Mouse (Mus musculus) layer of hippocampus, postnatal 10 days (tissue): ENCODE data around the gene Phactr3. TPM values are rescaled to one million over a fixed set of nuclear protein-coding genes. Genes with fewer than 3 reads are reported as not detected.

Experiments used
- DNase-seq, 2 experiments: peaks; one replicate each; pipeline ENCODE4 v3.0.0; 2021; ENCODE audit warnings: low spot score in 2 of 2
- total RNA-seq, 2 experiments: library from RNA; stranded (reverse); gene quantifications; 2 replicates each; pipeline ENCODE4 v1.2.3; 2021

Phactr3 gene
- total RNA-seq, 2 experiments from 2014 or later: 113 to 115 TPM

DNA sequence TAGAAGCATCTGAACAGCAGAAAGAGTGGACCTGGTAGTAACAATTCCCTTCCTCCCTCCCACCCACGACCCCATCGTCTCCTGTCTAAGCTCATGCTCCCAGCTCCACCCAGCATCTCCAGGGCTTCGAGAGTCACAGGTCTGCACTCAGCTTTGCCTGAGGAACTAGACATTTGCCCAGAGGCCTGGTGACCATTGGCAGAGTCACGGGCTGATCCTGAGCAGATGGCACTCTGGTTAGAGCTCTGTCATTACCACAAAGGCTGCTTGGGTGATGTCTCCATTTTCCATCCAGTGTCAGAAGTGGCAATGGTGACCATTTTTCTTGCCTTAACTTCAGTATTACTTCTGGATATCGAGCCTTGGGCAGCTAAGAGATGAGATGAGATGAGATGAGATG, 127.1 kb downstream of the Phactr3 start:
- DNase-seq: no peak

DNA sequence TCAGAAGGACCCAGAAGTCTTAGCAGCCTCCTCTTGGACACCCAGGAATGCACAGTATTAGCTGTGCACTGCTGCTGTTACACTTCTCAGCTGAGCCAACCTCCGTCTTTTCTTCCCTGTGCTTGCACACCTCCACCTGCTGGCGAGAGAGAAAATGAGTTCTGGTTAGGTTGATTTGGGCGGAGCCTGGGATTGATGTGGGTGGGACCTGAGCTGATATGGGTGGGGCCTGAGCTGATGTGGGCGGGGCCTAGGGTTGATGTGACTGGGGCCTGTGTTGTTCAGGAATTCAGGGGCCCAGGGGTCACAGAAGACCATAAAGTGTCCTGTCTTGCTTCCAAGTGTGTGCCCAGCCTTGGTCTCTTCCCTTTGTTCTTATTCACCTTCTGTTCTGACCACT, 128.0 kb downstream of the Phactr3 start:
- peak in 1 of 2 experiments; percentile 44 for DNase-seq

DNA sequence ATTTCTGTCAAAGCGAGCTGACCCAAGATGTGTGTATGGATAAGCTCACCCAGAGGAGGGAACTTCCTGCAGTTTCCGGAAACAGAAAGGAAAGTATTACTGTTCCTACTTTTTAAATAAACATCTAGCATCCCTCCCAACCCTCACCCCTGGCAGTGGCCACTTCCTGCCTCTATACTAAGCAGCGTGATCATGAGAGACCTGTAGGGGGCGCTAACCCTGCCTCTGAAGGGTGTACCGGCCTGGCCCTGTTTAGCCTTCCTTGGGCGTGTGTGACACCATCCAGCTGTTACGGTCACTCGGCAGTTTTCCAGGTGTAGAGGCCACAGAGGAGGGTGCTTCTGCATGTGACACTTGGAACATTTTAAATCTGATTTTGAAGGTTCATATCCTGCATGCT, 128.5 kb downstream of the Phactr3 start:
- DNase-seq: no peak

DNA sequence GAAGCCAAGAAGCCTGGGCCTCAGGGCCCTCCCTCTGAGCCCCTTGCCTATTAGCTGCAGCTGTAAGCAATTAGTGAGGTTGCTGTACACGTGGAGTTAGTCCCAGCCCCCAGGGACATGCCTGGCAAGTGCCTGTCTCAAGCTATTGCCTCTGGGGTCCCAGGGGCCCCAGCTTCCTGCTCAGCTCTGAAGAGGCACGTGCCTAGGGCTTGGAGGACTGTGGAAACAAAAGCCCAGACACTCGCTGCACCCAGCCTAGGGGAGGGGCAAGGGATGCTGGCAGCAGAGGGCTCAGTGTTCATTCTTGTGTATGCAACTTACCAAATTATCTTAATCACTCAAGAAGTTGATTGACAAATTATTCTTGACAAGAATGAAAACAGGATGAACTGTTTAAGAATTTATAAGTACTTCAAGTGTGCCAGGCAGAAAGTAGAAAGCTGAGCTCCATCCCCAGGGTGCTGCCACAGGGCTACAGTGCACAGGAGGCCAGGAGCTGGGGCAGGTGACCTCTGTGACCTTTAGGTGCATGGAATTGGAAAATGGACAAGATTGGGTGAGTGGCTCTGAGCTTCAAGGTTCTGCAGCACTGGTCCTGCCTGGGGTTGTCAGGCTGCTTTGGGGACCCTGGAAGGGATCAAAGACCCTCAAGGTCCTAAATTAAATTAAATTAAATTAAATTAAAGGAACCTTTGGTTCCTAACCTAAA, 138.5 kb downstream of the Phactr3 start:
- no peak for DNase-seq

DNA sequence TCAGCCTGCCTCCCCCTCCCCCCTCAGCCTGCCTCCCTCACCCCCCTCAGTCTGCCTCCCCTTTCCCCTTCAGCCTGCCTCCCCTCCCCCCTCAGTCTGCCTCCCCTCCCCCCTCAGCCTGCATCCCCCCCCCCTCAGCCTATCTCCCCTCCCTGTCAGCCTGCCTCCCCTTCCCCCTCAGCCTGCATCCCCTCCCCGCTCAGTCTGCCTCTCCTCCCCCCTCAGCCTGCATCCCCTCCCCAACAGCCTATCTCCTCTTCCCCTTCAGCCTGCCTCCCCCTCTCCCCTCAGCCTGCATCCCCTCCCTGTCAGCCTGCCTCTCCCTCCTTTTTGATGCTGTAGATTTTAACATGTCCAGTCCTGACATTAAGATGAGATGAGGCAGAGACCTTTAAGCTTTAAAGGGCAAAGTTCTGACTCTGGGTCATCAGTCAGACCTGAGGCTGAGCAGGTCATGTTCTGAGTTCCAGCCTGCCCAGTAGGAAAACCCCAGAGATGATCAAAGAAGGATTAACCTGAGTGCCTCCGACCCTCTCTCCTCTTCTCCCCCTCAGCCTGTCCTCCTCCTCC, 139.3 kb downstream of the Phactr3 start:
- no peak for DNase-seq

DNA sequence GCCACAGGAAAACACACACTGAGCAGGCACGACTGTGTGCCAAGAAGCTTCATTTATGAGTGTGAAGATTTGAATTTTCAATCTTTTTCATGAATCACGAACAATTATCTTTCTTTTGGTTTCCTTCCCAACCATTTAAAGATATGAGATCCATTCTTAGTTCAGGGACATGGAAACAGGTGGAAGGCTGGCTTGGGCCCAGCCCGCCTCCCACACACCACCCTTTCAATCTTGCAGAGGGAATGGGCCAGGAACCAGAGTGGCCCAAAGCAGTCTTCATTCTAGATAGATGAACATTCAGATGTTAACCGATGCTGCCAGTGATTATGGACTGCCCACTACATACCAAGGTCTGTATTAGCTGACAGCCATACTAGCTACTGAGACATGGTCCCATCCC, 144.3 kb downstream of the Phactr3 start:
- no peak for DNase-seq

DNA sequence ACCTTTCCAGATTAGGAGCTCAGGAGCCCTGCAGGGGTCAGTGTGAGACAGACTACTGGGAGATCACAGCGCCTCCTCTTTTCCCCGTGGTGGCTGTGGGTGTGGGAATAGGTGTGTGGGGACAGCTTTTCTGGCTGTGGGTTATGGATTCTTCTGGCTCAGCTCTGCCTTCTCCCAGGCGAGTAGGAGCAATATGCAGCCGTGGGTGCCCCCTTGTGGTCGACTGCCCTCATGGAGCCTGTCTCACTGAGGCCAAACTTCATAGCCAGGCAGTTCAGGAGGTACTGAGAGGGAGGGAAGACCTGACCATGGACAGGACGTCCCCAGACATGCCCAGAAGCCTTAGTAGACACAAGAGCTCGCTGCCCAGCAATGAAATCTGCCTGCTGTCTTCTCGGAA, 145.6 kb downstream of the Phactr3 start:
- DNase-seq: peak; percentile 94 to 95

DNA sequence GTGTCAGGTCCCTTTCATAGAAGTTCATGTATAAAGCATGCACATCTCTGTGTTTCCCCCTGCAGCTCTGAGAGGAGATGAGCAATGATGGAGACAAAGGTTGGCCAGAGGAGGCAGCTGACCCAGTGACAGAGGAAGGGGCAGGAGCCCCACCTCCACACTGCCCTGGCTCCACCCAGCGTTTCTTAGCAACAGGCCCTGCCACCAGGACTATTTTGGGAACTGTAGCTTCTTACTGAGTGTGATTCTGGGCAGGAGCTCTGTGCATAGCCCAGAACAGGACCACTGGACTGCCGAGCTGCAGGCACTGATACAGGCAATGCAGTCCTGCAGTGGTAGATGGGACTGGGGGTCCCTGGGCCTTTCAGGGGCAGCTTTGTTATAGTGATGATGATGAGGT, 146.7 kb downstream of the Phactr3 start:
- DNase-seq: no peak

DNA sequence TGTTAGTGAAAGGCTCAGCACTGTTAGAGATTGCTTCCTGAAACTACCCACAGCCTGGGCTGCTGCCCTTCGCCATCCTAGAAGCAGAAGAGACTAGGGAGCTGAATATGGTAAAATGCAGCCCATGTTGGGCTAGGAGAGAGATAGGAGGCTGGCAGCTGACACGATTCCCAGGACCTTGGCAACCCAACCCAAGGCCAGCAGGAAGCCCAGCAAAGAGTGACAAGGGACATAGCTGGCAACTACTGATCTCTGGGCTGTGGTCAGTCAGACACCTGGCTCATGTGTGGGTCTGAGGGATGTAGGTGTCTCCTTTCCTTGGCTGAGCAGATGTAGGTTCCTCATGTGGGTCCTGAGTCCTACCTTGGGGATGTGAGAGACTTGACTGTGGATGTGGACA, 152.0 kb downstream of the Phactr3 start:
- no peak for DNase-seq

DNA sequence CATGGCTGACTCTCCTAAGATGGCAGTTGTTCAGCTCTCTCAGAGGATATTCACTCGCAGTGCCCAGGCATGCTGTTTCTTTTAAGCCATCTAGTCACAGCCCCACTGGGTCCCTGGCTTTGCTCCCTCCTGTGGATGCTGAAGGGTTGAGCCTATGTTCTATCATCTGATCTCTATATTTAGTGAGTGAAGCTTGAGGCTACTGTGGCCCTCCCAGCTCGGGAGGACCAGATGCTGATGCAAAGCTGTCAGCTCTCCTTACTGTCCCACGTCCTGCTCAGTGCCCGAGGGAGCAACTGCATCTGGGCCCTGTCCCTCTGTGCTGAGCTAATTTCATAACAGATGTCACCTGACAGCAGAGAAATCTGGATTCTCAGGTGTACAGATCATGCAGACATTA, 153.6 kb downstream of the Phactr3 start:
- DNase-seq: no peak

DNA sequence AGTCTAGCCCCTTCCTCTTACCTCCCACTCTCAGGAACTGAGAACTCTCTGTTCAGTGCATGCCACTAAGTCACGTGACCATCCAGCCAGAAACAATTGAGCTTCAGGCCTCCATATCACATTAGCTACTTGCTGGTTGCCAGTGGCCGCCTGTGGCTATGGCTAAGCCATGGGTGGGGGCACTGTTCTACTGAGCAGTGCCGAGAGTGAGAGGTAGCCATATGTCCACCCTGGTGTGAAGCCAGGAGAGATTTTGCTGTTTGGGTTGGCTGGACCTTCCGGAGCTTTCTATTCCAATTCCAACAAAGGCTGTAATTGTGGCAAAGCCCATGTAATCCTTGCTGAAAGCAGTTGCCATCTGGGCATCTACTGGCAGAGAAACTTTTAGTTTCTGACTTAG, 155.4 kb downstream of the Phactr3 start:
- DNase-seq: no peak

DNA sequence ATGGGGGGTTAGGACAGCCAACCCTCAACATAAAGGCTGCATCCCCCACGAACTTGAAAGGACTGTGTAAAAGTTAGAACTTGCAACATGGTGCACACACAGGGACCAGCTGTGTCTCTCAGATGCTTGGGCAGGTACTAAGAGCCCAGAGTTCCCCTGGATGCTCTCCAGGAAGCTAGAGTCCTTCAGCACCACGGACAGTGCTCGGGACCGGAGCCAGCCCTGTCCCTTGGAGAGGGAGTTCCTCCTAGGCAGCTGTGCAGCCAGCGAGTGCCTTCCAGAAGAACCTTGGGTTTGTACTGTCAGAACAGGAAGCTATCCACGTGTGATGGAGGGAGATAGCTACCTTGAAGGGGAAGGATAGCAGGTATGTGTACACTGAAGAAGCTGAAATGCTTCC, 158.4 kb downstream of the Phactr3 start:
- peak in 1 of 2 experiments; percentile 52 for DNase-seq

DNA sequence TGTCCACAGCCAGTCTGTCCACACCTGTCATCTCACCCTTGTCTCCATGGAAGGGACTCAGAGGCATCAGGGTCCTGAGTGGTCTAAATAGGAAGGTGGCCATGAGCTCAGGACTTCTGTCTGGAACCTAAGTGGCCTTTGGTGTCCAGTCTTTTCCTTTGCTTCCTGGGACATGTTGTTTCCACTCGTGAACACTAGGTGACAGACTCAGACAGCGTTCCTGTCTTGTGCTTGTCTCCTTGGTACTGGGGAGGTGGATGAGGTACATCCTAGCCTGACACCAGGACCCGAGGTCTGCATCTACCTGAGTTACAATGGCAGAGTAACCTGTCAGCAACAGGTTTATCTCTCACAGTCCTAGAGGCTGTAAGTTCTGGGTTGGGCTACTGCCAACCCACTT, 162.4 kb downstream of the Phactr3 start:
- DNase-seq: no peak

DNA sequence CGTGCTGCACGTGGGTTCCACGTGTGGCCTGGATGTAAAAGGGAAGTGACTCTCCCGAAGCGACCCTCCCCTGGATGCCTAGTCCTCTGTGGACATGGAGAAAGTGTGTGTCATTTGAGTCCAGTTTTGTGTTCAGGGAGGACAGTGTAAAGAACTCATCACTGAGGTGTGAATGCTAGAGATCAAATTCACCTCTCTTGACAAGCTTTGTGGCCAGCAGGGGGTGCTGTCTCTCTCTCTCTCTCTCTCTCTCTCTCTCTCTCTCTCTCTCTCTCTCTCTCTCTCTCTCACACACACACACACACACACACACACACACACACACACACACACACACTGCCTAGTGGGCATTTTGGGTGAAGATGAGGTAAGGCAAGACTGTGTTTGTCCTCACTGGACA, 168.5 kb downstream of the Phactr3 start:
- peak; percentile 73 to 74 for DNase-seq

DNA sequence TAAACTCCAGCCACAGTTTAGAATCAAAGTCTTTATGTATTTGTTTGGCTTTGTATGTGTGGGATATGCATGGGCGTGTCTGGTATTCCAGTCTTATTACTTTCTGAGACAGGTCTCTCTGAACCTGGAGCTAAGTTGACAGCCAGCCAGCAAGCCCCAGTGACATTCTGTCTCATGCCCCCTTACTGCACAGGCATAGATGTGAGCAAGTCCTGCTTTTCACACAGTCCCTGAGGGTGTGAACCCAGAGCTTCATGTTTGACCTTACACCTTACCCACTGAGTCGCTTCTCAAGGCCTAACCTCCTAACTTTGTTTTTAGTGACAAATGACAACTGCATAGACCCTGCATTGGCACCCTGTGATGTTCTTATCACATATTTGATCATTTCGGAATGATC, 169.9 kb downstream of the Phactr3 start:
- DNase-seq: no peak

DNA sequence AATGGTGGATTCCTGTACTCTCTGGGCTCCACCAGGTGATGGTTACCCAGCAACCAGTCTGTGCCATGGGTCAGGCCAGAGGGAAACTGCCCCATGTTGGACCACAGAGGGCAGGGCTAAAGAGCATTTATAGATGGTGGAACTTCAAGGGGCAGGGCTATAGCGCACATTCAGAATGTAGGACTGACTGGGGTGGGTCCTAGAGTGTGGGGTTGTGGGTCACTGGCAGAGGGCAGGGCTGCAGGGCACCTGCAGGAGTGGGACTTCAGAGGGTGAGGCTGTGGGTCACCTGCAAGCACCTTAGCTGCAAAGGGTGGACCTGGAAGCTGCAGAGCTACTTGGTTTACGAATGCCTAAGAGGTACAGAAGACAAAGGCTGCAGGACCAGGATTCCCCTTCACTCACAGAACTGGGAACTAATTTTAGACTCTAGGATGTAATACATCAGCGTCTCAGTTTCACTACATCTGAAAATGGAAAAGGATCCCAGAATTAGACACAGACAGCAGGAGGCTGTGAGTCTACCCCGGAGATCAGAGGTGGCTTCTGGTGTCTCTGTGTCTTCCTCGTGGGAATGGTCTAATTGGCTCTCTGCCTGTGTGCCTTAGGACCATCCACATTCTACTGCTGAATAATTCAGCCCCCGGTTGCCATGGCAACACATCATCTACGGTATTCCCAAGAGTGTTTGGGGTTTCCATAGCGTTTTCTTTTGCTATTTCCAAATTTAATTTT, 184.8 kb downstream of the Phactr3 start:
- DNase-seq: peak; percentile 48 to 61

DNA sequence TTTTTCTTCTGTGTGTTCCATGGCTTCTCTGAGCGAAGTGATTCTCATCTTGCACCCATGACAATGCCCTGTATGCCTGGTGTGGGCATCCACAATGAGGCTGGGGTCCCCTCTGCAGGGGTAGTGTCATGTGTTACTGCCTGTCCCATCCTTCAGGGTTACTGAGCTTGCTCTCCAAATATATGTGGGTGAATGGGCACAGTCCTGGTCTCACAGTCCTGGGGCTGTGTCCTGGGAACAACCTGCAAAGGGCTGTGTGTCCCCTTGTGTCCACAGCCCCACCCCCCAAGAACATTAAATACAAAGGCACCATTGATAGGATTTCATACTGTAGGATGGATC, 185.4 kb downstream of the Phactr3 start:
- DNase-seq: no peak

DNA sequence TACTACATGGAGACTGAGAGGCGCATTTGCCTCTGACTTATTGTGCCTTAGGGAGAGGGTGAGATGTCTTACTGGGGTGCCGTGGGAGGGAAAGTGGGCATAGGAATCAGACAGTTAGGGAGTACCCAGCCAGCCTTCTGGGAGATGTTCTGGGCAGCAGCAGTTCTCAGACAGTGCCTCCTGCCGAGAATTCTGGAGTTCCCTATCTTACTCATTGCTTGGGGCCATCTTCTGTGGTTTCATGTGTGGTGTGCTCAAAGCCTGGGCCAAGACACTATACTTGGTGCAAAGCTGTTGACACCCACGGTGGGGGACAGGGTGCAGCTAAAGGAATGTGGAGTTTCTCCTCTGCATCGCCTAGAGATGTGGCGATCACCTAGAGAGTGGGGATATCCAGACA, 185.9 kb downstream of the Phactr3 start:
- DNase-seq: no peak

DNA sequence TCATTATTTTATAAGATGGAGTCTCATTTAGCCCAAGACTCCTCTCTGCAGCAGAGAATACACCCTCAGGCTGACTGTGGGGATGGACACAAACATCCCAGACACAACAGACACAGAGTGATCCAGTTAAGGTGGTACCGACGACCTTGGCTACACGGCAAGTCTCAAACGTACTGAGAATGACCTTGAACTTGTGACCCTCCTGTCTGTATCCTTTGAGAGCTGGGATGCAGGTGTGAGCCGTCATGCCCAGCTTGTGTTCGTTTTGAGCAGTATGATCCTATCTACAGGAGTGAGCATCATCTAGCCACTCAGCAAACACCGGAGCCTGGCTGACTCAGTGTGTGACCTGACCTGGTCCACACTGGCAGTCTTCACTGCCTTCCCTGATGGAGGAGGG, 194.8 kb downstream of the Phactr3 start:
- DNase-seq: no peak

DNA sequence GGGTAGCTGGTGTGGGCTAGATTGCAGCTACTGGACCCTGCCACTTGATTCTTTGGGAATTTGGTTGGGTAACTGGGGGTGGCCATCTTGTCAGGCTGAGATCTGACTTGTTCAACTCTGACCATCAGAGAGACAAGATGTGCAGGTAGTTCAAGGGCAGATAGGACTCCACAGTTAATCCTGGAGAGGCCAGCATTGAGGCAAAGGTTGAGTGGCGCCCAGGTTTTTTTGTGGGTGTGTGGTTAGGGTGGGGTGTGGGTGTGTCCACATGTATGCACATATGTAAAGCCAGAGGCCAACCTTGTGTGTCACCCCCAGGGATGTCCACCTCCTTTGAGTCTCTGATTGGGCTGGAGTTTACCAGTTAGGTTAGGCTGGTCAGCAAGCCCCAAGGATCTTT, 197.5 kb downstream of the Phactr3 start:
- no peak for DNase-seq

DNA sequence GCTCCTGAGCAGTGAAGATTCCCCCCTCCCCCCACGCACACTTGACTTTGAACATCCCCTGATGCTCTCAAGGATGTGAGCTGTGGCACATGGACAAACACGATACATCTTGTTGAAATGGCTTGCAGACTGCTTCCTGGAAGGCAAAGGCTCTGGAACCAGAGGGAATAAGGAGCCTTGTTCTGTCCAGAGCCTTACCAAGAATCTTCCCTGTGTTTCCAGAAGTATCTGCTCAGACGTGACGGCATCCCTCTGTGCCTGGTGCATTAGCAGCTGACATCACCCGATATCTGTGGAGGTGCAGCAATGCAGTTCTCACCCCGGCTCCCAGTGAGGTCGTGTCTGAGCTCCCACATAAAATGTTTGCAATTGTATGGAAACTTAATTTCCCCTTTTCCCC, 201.0 kb downstream of the Phactr3 start:
- DNase-seq: no peak

DNA sequence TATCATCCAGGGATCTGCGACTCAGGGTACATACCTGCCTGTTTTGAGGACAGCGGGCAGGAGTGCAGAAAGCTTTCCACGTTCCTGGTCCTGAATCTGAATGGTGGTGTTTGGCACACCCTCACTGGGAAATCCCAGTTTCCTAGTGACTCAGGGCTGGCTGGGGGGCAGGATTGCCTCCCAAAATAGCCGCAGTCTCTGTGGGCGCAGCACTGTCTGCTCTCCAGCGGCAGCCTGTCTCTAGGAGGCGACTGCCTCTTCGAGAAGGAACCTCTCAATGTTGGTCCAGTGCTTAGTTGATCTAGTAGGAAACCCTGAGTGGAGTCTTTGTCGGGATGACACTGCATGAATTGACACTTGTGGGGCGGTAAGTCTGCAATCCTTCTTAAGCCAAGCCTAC, 202.5 kb downstream of the Phactr3 start:
- DNase-seq: peak in 1 of 2 experiments; percentile 3

DNA sequence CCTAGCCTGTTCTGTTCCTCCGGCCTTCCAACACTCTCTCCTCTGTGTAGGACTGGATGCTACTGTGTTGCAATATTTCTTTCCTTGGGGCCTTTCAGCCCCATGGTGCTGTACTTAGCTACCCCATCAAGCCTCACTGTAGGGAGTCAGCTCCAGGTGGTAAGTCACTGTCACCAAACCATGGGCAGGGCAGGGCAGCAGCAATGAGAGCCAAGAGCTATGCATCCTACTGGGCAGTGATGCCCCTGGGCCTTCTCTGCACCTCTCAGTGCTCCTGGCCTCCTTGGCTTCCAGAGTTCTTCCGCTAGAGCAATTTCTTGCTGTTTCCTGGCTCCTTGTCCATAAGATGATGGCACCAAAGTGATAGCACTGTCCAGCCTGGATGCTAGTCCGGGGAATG, 205.6 kb downstream of the Phactr3 start:
- peak in 1 of 2 experiments; percentile 7 for DNase-seq
